In genomic region chr9:70650994-70651393, GRCm38 (mm10) we compare ENCODE assay signal across 26 mouse cellular contexts. TPM values are rescaled to one million over a fixed set of nuclear protein-coding genes. Genes with fewer than 3 reads are reported as not detected.
"Had no signal": no experiment of that assay in that cellular context is flagged by ENCODE, and none has a peak within 500 bp of the region (broad histone marks: within the 10 kb centered on the region; RNA-seq: fewer than 3 reads in every experiment).

No protein-coding gene starts in this region.

- H3K27me3 ChIP-seq: hindbrain, embryonic 12.5 days; intestine, embryonic 15.5 days; kidney, embryonic 15.5 days; limb, embryonic 13.5 days; limb, embryonic 15.5 days; liver, embryonic 12.5 days had no signal

- ATAC-seq: hindbrain, embryonic 16.5 days; inflammation-experienced regulatory T-cells, adult 6 months; intestine, embryonic 15.5 days; liver, embryonic 12.5 days had no signal

- H3K4me1 ChIP-seq: limb, embryonic 15.5 days had no signal

- H3K9ac ChIP-seq: hindbrain, embryonic 12.5 days; hindbrain, embryonic 14.5 days; intestine, embryonic 15.5 days; kidney, embryonic 15.5 days; limb, embryonic 13.5 days; limb, embryonic 15.5 days; liver, embryonic 12.5 days had no signal

- H3K36me3 ChIP-seq: hindbrain, embryonic 10.5 days; hindbrain, embryonic 12.5 days; intestine, embryonic 15.5 days; limb, embryonic 13.5 days; limb, embryonic 15.5 days had no signal

- DNase-seq: gastrocnemius, postnatal 14 days; gastrocnemius, postnatal 36 days; heart, adult 2 months; heart, postnatal 10 days; heart, postnatal 4 days; kidney, adult 11 months; kidney, adult 2 months; kidney, adult 9 months; kidney, postnatal 14 days; kidney, postnatal 36 days; layer of hippocampus, adult 9-11 months; layer of hippocampus, postnatal 36 days; left cerebral cortex, postnatal 4 days had no signal

- H3K9me3 ChIP-seq: hindbrain, embryonic 10.5 days; hindbrain, embryonic 12.5 days; intestine, embryonic 15.5 days; kidney, embryonic 15.5 days; limb, embryonic 13.5 days; limb, embryonic 15.5 days; liver, embryonic 12.5 days had no signal

- H3K4me3 ChIP-seq: heart, adult 2 months; hindbrain, embryonic 10.5 days; hindbrain, embryonic 12.5 days; intestine, embryonic 15.5 days; kidney, embryonic 15.5 days; limb, embryonic 13.5 days; limb, embryonic 15.5 days; liver, embryonic 12.5 days had no signal

- H3K4me2 ChIP-seq: heart, embryonic 11.5 days; hindbrain, embryonic 12.5 days; hindbrain, embryonic 14.5 days; intestine, embryonic 15.5 days; kidney, embryonic 15.5 days; limb, embryonic 13.5 days; limb, embryonic 15.5 days; liver, embryonic 12.5 days had no signal

- H3K27ac ChIP-seq: heart, adult 2 months; hindbrain, embryonic 10.5 days; hindbrain, embryonic 12.5 days; hindbrain, embryonic 14.5 days; intestine, embryonic 15.5 days; kidney, embryonic 15.5 days; kidney, postnatal 0 days; limb, embryonic 13.5 days; limb, embryonic 15.5 days; liver, embryonic 12.5 days had no signal

RNA-seq across cellular contexts. Expression of gene Gm10642, which starts 5.1 kb away (rescaled TPM):
- total RNA-seq: gastrocnemius, adult 18-20 months had no signal
- polyA plus RNA-seq: heart, embryonic 11.5 days had no signal
